Mouse (Mus musculus): ENCODE measurements around the gene Kifap3.
"Not testable (repeated sequence)": the region's sequence is repeated elsewhere in the genome, so short reads cannot be mapped to it uniquely, and the experiment has no call there.

Kifap3 gene

GRCm38 (mm10) chr1:163779336-163780115 lies at the start of gene Kifap3:
Kifap3 (plus strand) TSS chr1:163779583.
- peak; percentile 99 for DNase-seq

DNA sequence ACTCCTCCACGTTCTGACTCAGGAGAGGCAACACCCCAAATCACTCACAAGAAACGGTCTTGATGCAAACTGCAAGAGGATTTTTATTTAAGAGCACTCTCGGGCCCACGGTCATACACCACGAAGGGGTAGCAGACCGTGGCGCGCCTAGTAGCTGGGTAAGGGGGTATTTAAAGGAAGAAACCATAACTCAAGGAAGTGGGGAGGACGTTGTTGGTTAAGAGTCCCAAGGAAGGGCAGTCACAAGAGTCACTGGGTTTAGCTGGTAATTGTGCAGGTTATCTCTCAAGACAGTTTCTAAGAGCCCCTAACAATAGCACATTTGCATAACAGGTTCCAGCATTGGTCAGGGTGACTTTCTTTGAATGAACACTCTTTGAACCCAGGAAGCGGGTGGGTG lies 48.2 kb upstream of the Kifap3 start:
- DNase-seq = not testable (repeated sequence)

DNA sequence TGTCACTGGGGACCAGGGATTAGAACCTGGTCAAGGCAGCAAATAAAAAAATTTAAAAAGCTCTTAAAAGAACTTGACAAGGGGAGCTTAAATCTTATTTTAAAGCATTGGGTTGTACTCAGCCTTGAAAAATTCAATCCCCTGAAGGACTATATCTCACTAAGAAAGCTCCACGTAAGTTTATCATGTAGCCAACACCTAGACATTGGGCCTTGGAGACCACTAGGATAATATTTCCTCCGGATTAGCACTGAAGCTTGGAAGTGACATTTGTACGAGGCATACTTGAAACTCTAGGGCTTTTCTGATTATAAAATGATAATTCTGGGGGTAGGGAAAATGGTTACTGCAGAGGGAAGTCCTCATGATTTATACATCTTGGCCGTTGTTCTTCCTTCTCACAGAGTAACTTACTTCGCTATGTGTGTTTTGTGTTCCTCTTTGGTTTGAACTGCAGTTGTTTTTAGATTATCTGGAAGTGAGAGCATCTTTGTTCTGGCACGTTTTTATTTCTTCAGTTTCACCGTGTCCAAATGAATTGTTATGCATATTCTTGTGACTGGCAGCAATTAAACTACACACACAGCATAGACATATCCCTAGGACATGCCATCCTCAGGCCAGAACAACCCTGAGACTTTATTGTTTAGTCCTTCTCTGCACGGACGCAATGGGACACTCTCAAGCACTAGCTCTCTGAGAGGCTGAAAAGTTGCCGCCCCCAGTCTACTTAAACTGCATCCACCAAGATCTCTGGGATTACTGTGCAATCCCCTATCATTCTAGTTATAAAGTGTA lies 42.7 kb upstream of the Kifap3 start:
- DNase-seq = no peak

DNA sequence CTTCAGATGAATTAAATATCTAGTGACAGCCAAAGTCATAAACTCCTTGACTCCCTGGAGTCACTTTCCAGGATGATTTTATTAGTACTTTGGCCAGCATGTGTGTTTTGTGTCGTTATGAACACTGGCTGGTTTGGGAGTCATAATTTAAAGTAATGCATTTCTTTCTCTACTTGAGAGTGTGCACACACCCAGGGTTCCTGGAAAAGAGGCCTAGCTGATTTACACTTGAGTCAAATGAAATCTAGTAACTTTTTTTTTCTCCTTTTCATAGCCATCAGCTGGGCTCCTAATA lies 42.2 kb upstream of the Kifap3 start:
- no peak for DNase-seq

GRCm38 (mm10) chr1:163751360-163751992 lies 27.9 kb upstream of the Kifap3 start:
- no peak for DNase-seq

- DNase-seq = no peak
Observed at GRCm38 (mm10) chr1:163757462-163758207, 21.7 kb upstream of the Kifap3 start.

- DNase-seq = not testable (repeated sequence)
Observed at GRCm38 (mm10) chr1:163783577-163783976, 4.2 kb downstream of the Kifap3 start.

DNA sequence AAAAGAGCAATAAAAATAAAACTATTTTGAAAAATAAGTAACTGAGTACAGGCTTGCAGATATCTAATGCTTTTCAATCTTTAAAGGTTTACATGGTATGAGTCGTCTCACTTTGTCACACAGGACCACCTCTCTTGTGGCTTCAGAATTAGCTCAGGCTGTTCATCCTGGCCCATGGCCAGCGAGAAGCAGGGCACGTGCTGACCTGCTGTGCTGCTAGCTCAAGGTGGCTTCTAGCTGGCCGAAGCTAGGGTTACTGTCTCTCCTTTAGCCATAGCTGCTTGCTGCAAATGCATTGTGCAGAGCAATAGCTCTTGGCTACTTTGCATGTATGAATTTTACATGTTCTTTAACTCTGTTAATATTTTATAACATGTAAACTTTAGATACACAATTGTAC lies 42.0 kb downstream of the Kifap3 start:
- DNase-seq = no peak

- DNase-seq = no peak
Observed at GRCm38 (mm10) chr1:163829482-163829881, 50.1 kb downstream of the Kifap3 start.

DNA sequence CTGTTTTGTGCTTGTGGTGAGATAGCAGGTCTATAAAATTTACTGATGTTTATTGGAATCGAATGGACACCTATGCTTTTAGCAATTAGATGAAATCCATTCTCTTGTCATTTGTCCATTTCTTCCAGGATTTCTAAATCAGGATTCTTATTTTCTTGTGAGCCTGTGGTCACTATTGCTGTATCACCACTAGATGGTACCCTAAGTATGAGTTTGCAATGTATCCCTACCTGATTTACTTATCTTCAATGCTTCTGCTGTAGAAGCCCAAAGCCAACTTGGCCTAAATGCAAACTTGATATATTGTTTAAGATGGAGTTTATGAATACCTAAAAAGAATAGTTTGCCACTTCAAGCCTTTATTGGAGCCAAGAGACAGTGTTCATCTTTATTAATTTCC lies 54.7 kb downstream of the Kifap3 start:
- no peak for DNase-seq

DNA sequence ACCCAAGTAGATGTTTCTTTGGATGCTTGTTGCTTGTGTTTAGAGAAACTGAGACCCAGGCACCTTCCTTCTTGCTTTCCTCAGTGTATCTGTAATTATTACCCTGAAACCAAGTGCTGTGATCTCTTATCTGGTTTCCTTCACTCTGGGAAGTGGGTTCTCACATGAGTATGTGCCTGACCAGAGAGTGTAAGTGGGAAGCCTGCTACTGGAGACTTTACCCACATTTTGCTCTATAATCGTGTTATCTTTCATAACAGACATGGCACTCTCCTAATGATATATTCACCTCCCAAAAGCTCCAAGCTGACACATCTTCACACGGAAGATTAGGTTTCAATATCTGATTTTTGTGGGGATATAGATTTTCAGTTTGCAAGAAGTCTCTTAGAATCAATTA lies 55.7 kb downstream of the Kifap3 start:
- DNase-seq = no peak

DNA sequence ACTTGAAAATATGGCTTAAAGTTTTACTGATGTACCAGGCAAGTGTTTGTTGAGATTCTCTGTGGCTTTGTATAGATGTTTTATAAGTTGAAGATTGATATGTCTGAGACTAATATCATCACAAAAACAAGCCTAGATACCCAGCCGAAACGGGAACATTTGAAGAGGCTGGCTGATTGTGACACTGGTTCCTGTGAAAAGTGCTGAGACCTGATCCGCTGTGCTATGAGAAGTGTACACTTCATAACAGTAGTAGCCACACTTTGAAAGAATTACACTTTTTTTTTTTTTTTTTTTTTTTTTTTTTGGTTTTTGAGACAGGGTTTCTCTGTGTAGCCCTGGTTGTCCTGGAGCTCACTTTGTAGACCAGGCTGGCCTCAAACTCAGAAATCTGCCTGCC lies 59.1 kb downstream of the Kifap3 start:
- DNase-seq = not testable (repeated sequence)

GRCm38 (mm10) chr1:163840555-163840954 lies 61.2 kb downstream of the Kifap3 start:
- no peak for DNase-seq

DNA sequence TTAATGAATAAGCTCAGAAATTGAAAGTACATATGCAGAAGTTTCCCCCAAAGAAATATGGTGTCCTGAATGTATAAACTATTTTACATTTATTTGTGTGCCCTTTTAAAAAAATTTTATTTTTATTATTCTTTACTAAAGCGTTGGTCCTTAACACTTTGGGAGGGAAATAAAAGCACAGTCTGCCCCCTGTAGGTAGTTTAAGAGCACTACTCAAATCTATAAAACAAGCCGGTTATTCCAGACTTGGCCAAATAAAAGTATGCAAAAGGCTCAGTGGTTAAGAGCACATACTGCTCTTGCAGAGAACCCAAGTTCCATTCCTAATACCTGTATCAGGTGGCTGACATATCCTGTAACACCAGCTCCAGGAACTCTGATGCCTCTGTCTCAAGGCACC lies 62.9 kb downstream of the Kifap3 start:
- DNase-seq = no peak

GRCm38 (mm10) chr1:163843899-163844298 lies 64.5 kb downstream of the Kifap3 start:
- no peak for DNase-seq

- no peak for DNase-seq
Observed at GRCm38 (mm10) chr1:163852884-163853560, 73.6 kb downstream of the Kifap3 start.

GRCm38 (mm10) chr1:163858420-163858819 lies 79.0 kb downstream of the Kifap3 start:
- DNase-seq = no peak

DNA sequence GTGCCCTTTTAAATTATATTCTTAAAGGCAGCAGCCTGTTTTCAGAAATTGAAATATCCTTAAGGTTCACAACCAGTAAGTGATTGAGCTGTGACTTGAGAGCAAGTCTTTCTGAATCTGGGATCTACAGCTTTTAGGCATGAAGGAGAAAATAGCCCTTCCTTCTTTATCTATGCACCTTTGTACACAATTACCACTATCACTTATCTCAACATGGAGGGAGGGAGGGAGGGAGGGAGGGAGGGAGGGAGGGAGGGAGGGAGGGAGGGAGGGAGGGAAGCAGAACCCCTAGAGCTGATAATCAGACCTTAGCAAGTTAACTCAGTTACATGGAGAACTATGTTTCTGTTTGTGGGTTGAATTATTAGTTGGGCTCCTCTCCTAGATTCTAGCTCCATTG lies 82.2 kb downstream of the Kifap3 start:
- DNase-seq = no peak

GRCm38 (mm10) chr1:163873158-163873557 lies 93.8 kb downstream of the Kifap3 start:
- DNase-seq = no peak

- no peak for DNase-seq
Observed at GRCm38 (mm10) chr1:163889629-163890028, 110.2 kb downstream of the Kifap3 start.

- DNase-seq = no peak
Observed at GRCm38 (mm10) chr1:163893294-163893693, 113.9 kb downstream of the Kifap3 start.

- peak in 1 of 2 experiments; percentile 8 for DNase-seq
Observed at GRCm38 (mm10) chr1:163893774-163894527, 114.6 kb downstream of the Kifap3 start.
